Mouse (Mus musculus) gastrocnemius, postnatal 10 days (tissue): ENCODE measurements around the gene Nfyc. TPM values are rescaled to one million over a fixed set of nuclear protein-coding genes. Genes with fewer than 3 reads are reported as not detected.

Experiments used
- DNase-seq: peaks from one replicate; pipeline ENCODE4 v3.0.0; 2021; ENCODE audit warnings: mixed read lengths
- long read RNA-seq, 2 experiments: library from polyadenylated mRNA; stranded (forward); transcript quantifications; one replicate each; pipeline ENCODE4 v2.0.0; 2021
- total RNA-seq, 2 experiments: library from RNA; stranded (reverse); gene quantifications; 2 replicates each; pipeline ENCODE4 v1.2.3; 2021

Gene Nfyc
- 10 to 100 TPM; 47.2 to 55.8 TPM for total RNA-seq
- long read RNA-seq, experiment 1, transcript Nfyc-201 (10 exons, 1,932 nt) = major isoform, 42 of 61 reads
- long read RNA-seq, experiment 1, partial matches to known transcripts = 1 of 61 reads
- long read RNA-seq, experiment 1, other reads (novel, unspliced or antisense) = 16 of 61 reads
- long read RNA-seq, experiment 2, transcript Nfyc-201 (10 exons, 1,932 nt) = major isoform, 46 of 55 reads
- long read RNA-seq, experiment 2, partial matches to known transcripts = 0 of 55 reads
- long read RNA-seq, experiment 2, other reads (novel, unspliced or antisense) = 8 of 55 reads

GRCm38 (mm10) chr4:120831472-120831871 lies at the start of gene Nfyc:
TSS of gene Nfyc (minus strand) at chr4:120831572.
- DNase-seq = no peak

DNA sequence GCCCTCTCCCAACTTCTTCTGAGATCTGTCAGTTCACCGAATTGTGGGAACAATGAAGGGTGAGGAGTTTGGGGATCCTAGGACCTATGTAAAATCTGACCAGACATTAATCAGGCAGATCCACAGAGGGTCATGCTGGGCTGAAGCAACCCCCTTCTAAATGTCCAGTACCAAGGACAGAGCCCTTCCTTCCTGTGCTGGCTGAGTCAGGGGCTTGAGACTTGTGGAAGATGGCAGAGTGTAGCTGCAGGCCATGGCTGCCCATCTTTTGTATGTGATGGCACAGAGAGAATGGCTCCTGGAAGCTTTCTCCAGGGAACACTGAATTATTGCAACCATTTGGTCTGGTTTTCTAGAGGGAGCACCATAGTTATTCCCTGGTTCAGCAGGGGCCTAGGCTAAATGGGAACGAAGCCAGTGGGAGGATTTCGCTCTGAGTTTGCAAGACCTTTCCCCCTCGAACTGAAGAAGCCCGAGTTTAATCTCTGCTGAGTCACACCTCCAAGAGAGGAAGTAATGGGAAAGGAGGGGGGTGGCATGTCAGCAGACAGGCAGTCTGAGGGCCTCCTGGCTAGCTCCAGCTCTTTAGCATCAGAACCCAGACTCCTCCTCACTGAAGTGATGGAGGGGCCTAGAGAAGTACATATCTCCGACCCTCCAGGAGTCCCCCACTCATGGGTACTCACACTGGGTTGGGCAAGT lies 49.5 kb upstream of the Nfyc start:
- no peak for DNase-seq

DNA sequence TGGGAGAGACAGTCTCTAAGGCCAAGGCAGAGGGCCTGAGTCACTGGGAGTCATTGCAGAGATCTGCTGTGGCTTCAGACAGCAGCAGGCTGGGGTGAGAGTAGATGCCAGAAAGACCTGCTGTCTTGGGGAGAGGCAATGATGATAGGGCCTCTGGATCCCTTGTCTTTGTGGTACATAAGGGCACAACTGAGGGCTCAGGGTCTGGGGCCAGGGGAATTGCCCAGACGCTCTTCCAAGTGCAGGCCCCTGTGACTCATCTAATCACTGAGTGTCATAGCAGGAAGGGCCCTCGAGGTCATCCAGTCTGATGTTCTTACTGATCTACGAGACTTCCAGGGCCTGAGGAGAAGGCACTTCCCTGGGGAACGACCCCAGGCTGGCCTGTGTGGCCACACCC lies 48.0 kb upstream of the Nfyc start:
- no peak for DNase-seq

DNA sequence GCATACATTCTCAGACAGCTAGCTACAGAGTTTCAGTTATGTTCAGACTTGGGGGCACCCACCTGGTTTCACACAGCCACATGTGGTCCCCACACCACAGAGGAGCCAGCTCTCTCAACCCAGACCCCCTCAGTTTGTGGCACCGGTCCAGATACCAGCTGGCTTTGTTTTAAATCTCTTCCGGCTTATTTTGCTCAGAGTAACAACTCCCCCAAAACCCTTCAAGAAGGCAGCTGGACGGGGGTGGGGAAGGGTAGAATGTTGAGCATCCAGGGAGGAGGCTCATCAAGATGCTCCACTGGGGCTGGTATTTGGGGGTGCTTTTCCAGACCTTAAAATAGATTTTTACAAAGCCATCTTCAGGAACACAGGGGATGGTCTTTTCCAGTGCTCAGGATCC lies 47.4 kb upstream of the Nfyc start:
- no peak for DNase-seq

- no peak for DNase-seq
These were observed 44.6 kb upstream of the Nfyc start for GRCm38 (mm10) chr4:120875961-120876360.

DNA sequence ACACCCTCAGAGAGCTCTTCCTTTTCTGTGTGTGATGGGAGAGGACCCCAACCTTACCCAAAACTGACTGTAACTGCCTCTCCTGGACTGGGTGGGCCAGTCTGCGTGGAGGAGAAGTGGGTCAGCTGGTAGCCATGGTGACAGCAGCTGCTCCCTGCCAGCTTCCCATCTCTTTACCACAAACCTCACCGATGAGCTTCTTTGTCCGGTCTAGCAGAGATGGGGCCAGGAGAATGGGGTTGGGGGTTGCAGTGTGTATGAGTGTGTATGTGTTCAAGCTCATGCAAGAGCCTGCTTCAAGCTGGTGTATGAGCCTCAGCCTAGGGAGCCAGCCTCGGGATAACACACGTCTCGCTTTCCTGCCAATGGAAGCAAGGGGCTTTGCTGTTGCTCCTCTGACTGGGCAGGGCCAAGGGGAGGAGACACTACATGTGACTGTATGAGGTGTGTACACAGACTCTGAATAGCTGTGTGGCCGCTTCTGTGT lies 38.9 kb upstream of the Nfyc start:
- DNase-seq = no peak

- DNase-seq = no peak
These were observed 37.6 kb upstream of the Nfyc start for GRCm38 (mm10) chr4:120868988-120869387.

DNA sequence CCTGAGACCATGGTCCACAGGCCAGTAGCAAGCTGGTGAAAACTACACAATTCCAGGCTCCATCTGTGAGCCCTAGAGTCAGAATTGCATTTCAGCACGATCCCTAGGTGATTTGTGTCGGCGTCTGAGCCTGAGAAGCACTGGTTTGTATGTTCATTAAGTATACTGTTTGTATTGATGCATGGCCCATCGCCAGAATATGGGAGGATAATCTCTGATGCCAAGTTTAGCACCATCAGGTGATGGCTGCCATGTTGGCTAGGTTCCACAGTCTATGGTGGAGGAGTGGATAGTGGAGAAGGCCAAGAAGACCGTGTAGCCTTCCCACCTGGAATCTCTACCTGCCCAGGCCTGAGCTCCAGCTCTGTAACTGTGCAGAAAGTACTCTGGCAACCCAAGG lies 36.9 kb upstream of the Nfyc start:
- DNase-seq = no peak

GRCm38 (mm10) chr4:120866211-120866610 lies 34.8 kb upstream of the Nfyc start:
- peak; percentile 29 for DNase-seq

DNA sequence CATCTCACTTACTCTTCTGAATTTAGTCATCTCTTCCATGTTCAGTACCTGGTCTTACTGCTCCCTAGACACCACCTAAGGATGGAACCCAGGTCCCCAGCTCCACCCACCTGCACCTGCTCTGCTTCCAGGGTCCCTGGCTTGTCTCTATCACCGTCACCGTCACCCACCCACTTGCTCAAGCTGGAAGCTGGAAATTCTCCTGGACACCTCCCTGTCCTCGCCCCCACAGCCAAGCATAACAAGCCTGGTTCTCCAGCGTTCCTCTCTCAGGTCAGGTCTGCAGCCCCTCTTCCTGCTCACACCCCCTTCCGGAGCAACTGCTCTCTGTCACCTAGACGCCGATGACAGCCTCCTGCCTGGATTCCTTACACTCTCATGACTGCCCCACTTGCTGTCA lies 28.5 kb upstream of the Nfyc start:
- DNase-seq = no peak

DNA sequence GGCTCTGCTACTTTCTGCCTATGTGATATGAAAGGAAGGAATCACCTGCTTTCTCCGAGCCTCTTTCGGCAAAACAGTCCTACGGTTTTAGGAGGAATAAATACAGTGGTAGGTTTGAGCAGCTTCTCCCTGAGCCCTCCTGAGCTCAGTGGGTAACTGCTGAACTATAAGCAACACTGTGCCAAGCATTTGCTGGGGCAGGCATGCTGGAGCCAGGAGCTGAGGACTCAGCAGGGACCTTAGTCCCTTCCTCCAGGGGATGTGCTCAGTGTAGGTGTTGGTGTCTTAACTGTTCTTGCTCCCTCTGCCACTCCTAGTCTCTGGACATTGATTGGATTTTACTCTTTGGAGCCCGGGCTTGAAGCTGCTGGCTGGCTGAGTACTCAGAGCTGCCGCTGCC lies 25.0 kb upstream of the Nfyc start:
- DNase-seq = no peak

DNA sequence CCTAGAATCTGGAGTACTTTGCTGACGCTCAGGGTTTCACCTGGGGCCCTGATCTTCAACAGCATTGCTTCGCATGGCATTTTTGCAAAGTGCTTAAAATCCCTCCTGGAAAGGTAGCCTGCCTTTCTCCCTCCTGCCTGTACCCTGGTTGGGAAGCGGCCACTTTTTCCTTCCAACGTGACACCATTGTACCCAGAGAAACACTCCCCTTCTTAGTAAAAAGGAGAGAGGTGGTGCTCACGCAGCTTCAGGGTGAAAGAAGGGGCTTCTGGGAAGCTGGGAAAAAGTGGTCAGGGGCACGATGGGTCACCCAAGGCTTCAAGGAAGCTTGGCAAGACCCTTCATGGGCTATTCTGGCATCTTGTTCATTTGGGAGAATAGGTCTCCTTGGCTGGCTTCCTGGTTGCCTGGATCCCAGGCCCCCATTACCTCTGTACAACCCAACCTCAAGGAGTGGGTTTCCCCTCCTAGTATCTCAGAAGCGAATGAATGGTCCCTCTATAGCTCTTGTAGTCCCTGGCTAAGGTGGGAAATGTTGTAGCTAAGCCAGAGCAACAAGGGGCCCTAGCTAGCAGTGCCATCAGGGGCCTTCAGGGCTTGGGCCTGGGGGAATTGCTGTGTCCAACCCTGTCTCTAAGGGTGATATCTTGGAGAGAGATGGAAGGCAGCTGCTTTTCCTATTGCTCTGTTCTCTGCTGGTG lies 24.1 kb upstream of the Nfyc start:
- no peak for DNase-seq

- DNase-seq = peak; percentile 59
These were observed 23.4 kb upstream of the Nfyc start, which contains the start of gene Rims3 for GRCm38 (mm10) chr4:120854588-120855319. TSS of gene Rims3 (plus strand) at chr4:120854816.

DNA sequence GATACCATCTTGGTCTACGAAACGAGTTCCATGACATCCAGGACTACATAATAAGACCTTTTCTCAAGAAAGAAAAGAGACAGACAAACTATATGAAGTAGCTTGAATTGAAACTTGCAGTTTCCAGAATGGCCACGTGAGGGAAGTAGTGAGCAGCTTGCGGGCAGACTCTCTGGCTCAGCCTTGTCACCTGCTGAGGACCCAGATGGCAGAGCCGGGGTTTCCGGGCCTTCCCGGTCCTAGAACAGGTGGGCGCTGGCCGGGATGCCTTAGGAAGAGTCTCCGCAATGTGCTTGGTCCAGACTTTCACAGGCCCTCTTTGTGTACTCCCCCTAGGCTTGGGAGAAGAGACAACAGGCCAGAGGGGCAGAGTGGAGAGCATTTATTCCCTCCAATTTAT lies 19.6 kb upstream of the Nfyc start:
- peak; percentile 75 for DNase-seq

GRCm38 (mm10) chr4:120849451-120849850 lies 18.1 kb upstream of the Nfyc start:
- DNase-seq = no peak

GRCm38 (mm10) chr4:120848909-120849308 lies 17.5 kb upstream of the Nfyc start:
- DNase-seq = no peak

- DNase-seq = no peak
These were observed 13.7 kb upstream of the Nfyc start for GRCm38 (mm10) chr4:120845098-120845497.

DNA sequence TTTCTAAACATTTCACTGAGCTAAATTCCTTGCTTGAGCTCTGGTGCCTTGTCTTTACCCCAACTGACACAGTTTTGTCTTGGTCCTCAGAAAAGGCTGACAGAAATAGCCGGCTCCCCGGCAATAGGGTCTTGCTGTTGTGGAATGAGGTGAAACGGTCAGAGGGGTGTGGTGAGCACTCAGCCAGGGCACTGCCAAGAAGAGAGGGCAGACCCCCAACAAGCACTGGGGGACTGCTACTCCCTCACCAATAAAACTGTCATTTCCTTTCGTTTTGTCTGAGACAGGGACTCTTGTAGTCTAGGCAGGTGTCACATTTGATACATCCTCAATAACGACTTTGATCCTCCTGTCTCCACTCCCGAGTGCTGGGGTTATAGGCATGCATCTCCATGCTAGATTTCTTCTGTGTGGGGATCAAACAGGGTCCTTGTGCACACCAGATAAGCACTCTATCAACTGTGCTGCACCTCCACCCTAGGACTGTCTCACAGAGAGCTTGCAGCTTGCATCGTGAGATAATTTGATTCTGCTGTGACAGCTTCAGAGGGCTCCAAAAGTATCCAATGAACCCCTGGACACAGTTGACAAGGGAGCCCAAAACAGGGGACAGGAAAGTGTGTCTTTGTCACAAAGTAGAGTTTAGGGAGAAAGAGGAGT lies 13.2 kb upstream of the Nfyc start:
- no peak for DNase-seq

DNA sequence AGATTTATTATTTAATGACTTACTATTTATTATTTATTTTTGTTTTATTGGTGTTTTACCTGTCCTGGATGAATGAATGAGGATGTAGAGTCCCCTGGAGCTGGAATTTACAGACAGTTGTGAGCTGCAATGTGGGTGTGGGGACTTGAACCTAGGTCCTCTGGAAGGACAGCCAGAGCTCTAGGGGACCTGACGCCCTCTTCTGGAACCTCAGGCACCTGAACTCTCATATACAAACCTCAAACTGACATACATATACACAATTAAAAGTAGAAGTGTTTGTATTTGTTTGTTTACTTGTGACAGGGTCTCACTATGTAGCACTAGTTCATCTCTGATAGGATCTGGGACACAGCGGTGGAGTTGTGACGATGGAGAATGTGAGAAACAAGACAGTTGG lies 10.0 kb upstream of the Nfyc start:
- DNase-seq = no peak

GRCm38 (mm10) chr4:120830767-120831166 lies 605 bp downstream of the Nfyc start:
- DNase-seq = no peak

GRCm38 (mm10) chr4:120826418-120826817 lies 5.0 kb downstream of the Nfyc start:
- no peak for DNase-seq
